9 mouse cellular contexts compared by ENCODE assay signal in the genomic region with DNA sequence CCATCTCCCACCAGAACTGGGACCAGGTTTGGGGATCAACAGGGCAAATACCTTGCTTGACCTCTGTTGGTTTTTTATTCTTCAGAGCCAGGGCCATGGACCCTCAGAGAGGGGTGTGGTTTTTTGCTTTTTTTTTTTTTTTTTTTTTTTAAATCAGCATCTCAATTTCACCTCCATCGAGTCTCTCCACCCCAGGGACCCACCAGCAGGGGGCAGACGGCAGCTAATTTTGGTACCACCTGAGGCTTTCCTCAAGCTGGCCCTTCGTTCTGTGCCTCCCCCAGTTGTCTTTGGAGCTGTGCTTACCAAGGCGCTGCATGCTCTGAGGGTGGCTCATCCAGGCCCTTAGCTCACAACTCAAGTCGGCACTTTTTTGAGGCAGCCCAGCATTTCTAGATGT. TPM values are rescaled to one million over a fixed set of nuclear protein-coding genes. Genes with fewer than 3 reads are reported as not detected.
DNase-seq lines count a peak whose midpoint lies in the region; ATAC-seq lines count a peak whose summit lies in the region.
"Had no signal": no experiment of that assay in that cellular context is flagged by ENCODE, and none has a peak within 500 bp of the region (broad histone marks: within the 10 kb centered on the region; RNA-seq: fewer than 3 reads in every experiment).

No protein-coding gene starts in this region.

- no peaks in the 10 kb centered on the region for H3K4me1 ChIP-seq in heart, embryonic 12.5 days (replicated peaks)
- no peaks in the 10 kb centered on the region for H3K4me1 ChIP-seq in forebrain, embryonic 10.5 days
- H3K4me1 ChIP-seq: hindbrain, embryonic 15.5 days had no signal

- H3K27me3 ChIP-seq in heart, embryonic 12.5 days (replicated peaks) = no peaks in the 10 kb centered on the region
- H3K27me3 ChIP-seq in forebrain, embryonic 10.5 days (ENCODE audit: poor library complexity, severe bottlenecking) = no peaks in the 10 kb centered on the region
- H3K27me3 ChIP-seq: hindbrain, embryonic 15.5 days had no signal

- peak; percentile 51 to 71 for DNase-seq in heart, postnatal 10 days
- DNase-seq in right cerebral cortex, adult 18-20 months = peak; percentile 55
- no peak for DNase-seq in right cerebral cortex, postnatal 25 days
- DNase-seq in adrenal gland, postnatal 25 days = peak; percentile 65
- DNase-seq in layer of hippocampus, postnatal 10 days (ENCODE audit: low spot score in 2 of 2) = peak; percentile 74 to 76
- DNase-seq in right cerebral cortex, adult 2 months (ENCODE audit: low spot score in 2 of 2) = peak; percentile 62 to 73
- no peak for DNase-seq in forebrain, embryonic 10.5 days (ENCODE audit: extremely low spot score, low spot score)

- WGBS in heart, embryonic 12.5 days = 56% methylated on average over 5 of the region's 5 CpGs
- 59% methylated on average over 5 of the region's 5 CpGs for WGBS in forebrain, embryonic 10.5 days

- H3K27ac ChIP-seq in heart, embryonic 12.5 days (ENCODE audit: poor library complexity, severe bottlenecking) = no peak overlapping the region
- no peak overlapping the region for H3K27ac ChIP-seq in forebrain, embryonic 10.5 days
- H3K27ac ChIP-seq: hindbrain, embryonic 15.5 days had no signal

- no peak overlapping the region for H3K9ac ChIP-seq in heart, embryonic 12.5 days
- H3K9ac ChIP-seq: hindbrain, embryonic 15.5 days had no signal

- no peak for ATAC-seq in heart, embryonic 12.5 days (ENCODE audit: insufficient number of reproducible peaks, low FRiP score)

- H3K36me3 ChIP-seq in heart, embryonic 12.5 days = peaks cover 70% of the 10 kb centered on the region
- H3K36me3 ChIP-seq in forebrain, embryonic 10.5 days (replicated peaks) = peaks cover 77% of the 10 kb centered on the region

- no peak overlapping the region for H3K4me3 ChIP-seq in heart, embryonic 12.5 days
- no peak overlapping the region for H3K4me3 ChIP-seq in forebrain, embryonic 10.5 days
- H3K4me3 ChIP-seq: hindbrain, embryonic 15.5 days had no signal

- intact Hi-C loops in heart, postnatal 10 days (cut with DNase I) = no loop called here

- H3K9me3 ChIP-seq in heart, embryonic 12.5 days (replicated peaks) = no peaks in the 10 kb centered on the region
- H3K9me3 ChIP-seq in forebrain, embryonic 10.5 days = no peaks in the 10 kb centered on the region
- H3K9me3 ChIP-seq: hindbrain, embryonic 15.5 days had no signal

- no peak overlapping the region for H3K4me2 ChIP-seq in heart, embryonic 12.5 days
- H3K4me2 ChIP-seq: hindbrain, embryonic 15.5 days had no signal

RNA-seq across cellular contexts. Expression of gene Qpctl, which starts 11.7 kb away (rescaled TPM):
- total RNA-seq in heart, postnatal 10 days (2021) = 1 to 10 TPM; 6.4 to 8.2 TPM
- 10.0 TPM in 2 replicates for polyA plus RNA-seq in heart, embryonic 12.5 days (2016; fragmentation: Nextera tagmentation; extraction: Ambion mirVana)
- total RNA-seq in adrenal gland, postnatal 25 days (2021) = 15.4 and 20.3 TPM in 2 replicates
- total RNA-seq in layer of hippocampus, postnatal 10 days (2021) = 10 to 100 TPM; 20.9 to 22.8 TPM
- polyA plus RNA-seq in forebrain, embryonic 10.5 days (2016; fragmentation: Nextera tagmentation; extraction: Ambion mirVana) = 14.7 and 16.0 TPM in 2 replicates

RNA-seq across cellular contexts. Expression of gene Snrpd2, which starts 12.1 kb away (rescaled TPM):
- 10 to 100 TPM; 77.1 to 81.0 TPM for total RNA-seq in heart, postnatal 10 days (2021)
- polyA plus RNA-seq in heart, embryonic 12.5 days (2016; fragmentation: Nextera tagmentation; extraction: Ambion mirVana) = 101 TPM in 2 replicates
- total RNA-seq in adrenal gland, postnatal 25 days (2021) = 90.5 and 99.0 TPM in 2 replicates
- total RNA-seq in layer of hippocampus, postnatal 10 days (2021) = 100 to 1,000 TPM in 1 of 2 experiments, 10 to 100 TPM in 1; 94.1 to 100 TPM
- 183 and 193 TPM in 2 replicates for polyA plus RNA-seq in forebrain, embryonic 10.5 days (2016; fragmentation: Nextera tagmentation; extraction: Ambion mirVana)

RNA-seq across cellular contexts. Expression of gene Fbxo46, which starts 17.7 kb away (rescaled TPM):
- 1 to 10 TPM; 5.5 to 7.6 TPM for total RNA-seq in heart, postnatal 10 days (2021)
- 10.2 and 11.2 TPM in 2 replicates for polyA plus RNA-seq in heart, embryonic 12.5 days (2016; fragmentation: Nextera tagmentation; extraction: Ambion mirVana)
- 11.7 and 15.1 TPM in 2 replicates for total RNA-seq in adrenal gland, postnatal 25 days (2021)
- total RNA-seq in layer of hippocampus, postnatal 10 days (2021) = 10 to 100 TPM; 11.5 to 13.9 TPM
- 17.8 and 18.4 TPM in 2 replicates for polyA plus RNA-seq in forebrain, embryonic 10.5 days (2016; fragmentation: Nextera tagmentation; extraction: Ambion mirVana)

RNA-seq across cellular contexts. Expression of gene Gm4969, which starts 19.2 kb away (rescaled TPM):
- under 1 TPM; 0.07 to 0.19 TPM for total RNA-seq in heart, postnatal 10 days (2021)
- 2.2 TPM in 2 replicates for polyA plus RNA-seq in heart, embryonic 12.5 days (2016; fragmentation: Nextera tagmentation; extraction: Ambion mirVana)
- 0.09 TPM in 1 of 2 replicates, not detected in the other for total RNA-seq in adrenal gland, postnatal 25 days (2021)
- 1 to 10 TPM; 1.1 to 1.7 TPM for total RNA-seq in layer of hippocampus, postnatal 10 days (2021)
- polyA plus RNA-seq in forebrain, embryonic 10.5 days (2016; fragmentation: Nextera tagmentation; extraction: Ambion mirVana) = 0.81 and 1.1 TPM in 2 replicates

RNA-seq across cellular contexts. Expression of gene Gipr, which starts 28.5 kb away (rescaled TPM):
- under 1 TPM; 0.50 to 0.69 TPM for total RNA-seq in heart, postnatal 10 days (2021)
- 8.0 and 9.7 TPM in 2 replicates for polyA plus RNA-seq in heart, embryonic 12.5 days (2016; fragmentation: Nextera tagmentation; extraction: Ambion mirVana)
- total RNA-seq in adrenal gland, postnatal 25 days (2021) = 0.27 and 0.43 TPM in 2 replicates
- total RNA-seq in layer of hippocampus, postnatal 10 days (2021) = 1 to 10 TPM; 3.0 to 4.1 TPM
- 0.22 and 0.25 TPM in 2 replicates for polyA plus RNA-seq in forebrain, embryonic 10.5 days (2016; fragmentation: Nextera tagmentation; extraction: Ambion mirVana)

Comparison
In these comparisons a context has a peak if more than half of its experiments do, and no peak if none do; other contexts are left out.
1. DNase-seq: peak in heart, postnatal 10 days (2 of 2), right cerebral cortex, adult 18-20 months (single experiment), adrenal gland, postnatal 25 days (single experiment), layer of hippocampus, postnatal 10 days (2 of 2) and right cerebral cortex, adult 2 months (2 of 2); none in right cerebral cortex, postnatal 25 days (single experiment) and forebrain, embryonic 10.5 days (single experiment).